Mouse (Mus musculus): ENCODE results near the gene Kansl1. TPM values are rescaled to one million over a fixed set of nuclear protein-coding genes. Genes with fewer than 3 reads are reported as not detected.

The Kansl1 gene
- total and polyA plus RNA-seq, 2 experiments from 2014 or later, result 22.0 to 65.3 TPM

DNA sequence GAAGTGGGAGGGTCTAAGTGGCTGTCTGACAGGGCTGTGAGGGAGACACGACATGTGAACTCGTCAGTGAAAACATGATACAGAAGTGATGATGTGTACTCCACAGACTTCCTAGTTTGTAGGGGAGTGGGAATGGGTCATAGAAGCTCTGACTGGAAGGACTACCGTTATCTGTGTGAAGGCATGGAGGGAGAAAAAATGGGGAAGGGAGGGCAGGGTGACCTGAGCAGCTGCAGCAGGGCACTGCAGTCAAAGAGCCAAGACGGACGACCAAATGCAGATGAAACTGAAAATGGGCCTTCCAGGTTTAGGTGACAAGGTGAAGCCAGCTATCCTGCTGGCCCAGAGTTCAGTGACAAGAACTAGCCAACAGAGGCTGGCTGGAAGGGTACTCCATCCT, 134.5 kb downstream of the Kansl1 start:
- TF ChIP-seq CTCF (IDR thresholded peaks at IDR 0.05; ENCODE audit: low read depth), result no peak
- H3K36me3 ChIP-seq (ENCODE audit: insufficient read depth), result peaks cover 68% of the 10 kb centered on the region
- no peak for DNase-seq

DNA sequence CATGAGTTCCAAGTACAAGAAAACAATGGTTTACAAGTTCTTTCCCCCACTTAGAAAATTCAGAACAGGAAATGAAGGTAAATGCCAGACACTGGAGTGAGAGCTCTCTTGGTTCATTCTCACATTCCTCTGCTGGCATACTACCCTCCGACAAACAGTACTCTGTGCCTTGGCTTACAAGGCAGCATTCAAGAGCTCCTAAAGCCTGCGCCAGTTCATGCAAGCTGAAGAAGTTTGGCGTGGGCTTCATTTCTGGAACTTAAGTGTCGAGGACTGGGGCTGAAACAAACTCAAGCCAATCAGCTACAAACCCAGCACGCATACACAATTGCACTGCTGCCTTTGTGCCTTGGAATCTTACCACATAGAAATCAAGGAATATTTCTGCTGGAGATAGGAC, 136.6 kb downstream of the Kansl1 start:
- Histone ChIP-seq H3K36me3 (ENCODE audit: insufficient read depth) (peaks cover 58% of the 10 kb centered on the region), H3K4me3 (ENCODE audit: low read depth, low read length) (no peak overlapping the region), H3K9me3 (ENCODE audit: low read length) (no peaks in the 10 kb centered on the region), H3K9ac (no peak overlapping the region), H3K27me3 (ENCODE audit: insufficient read depth, low read length) (no peaks in the 10 kb centered on the region), H3K4me2 (ENCODE audit: low read depth) (no peak overlapping the region), H3K27ac (ENCODE audit: low read depth, low read length) (no peak overlapping the region), H3K4me1 (ENCODE audit: insufficient read depth) (no peaks in the 10 kb centered on the region)
- ATAC-seq, result peak; percentile 28; the same call in 1 of the 2 replicates
- DNase-seq, result peak; percentile 48
- no peak for TF ChIP-seq CTCF (IDR thresholded peaks at IDR 0.05; ENCODE audit: low read depth)
- WGBS, result 71% methylated on average over 5 of the region's 5 CpGs

More for the DNA sequence above, 134.5 kb downstream of the Kansl1 start:
- no peak overlapping the region for H3K4me3 ChIP-seq (ENCODE audit: low read depth, low read length)
- no peak for ATAC-seq
- H3K9ac ChIP-seq, result no peak overlapping the region
- no peaks in the 10 kb centered on the region for H3K27me3 ChIP-seq (ENCODE audit: insufficient read depth, low read length)
- no peaks in the 10 kb centered on the region for H3K9me3 ChIP-seq (ENCODE audit: low read length)
- no peaks in the 10 kb centered on the region for H3K4me1 ChIP-seq (ENCODE audit: insufficient read depth)
- 71% methylated on average over 5 of the region's 5 CpGs for WGBS
- no peak overlapping the region for H3K4me2 ChIP-seq (ENCODE audit: low read depth)
- H3K27ac ChIP-seq (ENCODE audit: low read depth, low read length), result no peak overlapping the region

DNA sequence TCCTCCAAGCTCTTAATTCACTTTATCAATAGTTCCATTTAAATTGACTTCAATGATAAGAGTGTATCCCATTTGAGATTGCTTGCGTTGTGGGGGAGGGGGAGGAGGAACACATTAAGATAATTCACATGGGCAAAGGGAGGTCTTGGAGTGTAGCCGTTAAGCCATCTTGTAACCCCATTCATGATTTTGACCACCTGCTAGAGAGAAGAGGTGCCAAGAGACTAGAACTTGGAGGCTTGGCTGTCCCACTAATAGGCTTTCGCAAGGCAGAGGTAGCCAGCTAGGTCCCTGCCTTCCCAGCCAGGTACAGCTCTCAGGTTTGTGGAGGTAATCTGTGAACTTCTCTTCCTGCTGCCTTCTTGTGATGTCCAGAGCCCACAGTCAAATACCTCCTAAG, 137.5 kb downstream of the Kansl1 start:
- H3K27ac ChIP-seq (ENCODE audit: low read depth, low read length), result no peak overlapping the region
- ATAC-seq (no peak), DNase-seq (no peak)
- H3K36me3 ChIP-seq (ENCODE audit: insufficient read depth), result peaks cover 53% of the 10 kb centered on the region
- no peaks in the 10 kb centered on the region for H3K27me3 ChIP-seq (ENCODE audit: insufficient read depth, low read length)
- WGBS, result 76% methylated on average over 3 of the region's 3 CpGs
- H3K9me3 ChIP-seq (ENCODE audit: low read length), result no peaks in the 10 kb centered on the region
- no peak overlapping the region for H3K4me3 ChIP-seq (ENCODE audit: low read depth, low read length)
- no peaks in the 10 kb centered on the region for H3K4me1 ChIP-seq (ENCODE audit: insufficient read depth)
- no peak overlapping the region for H3K9ac ChIP-seq
- no peak for TF ChIP-seq CTCF (IDR thresholded peaks at IDR 0.05; ENCODE audit: low read depth)
- no peak overlapping the region for H3K4me2 ChIP-seq (ENCODE audit: low read depth)

DNA sequence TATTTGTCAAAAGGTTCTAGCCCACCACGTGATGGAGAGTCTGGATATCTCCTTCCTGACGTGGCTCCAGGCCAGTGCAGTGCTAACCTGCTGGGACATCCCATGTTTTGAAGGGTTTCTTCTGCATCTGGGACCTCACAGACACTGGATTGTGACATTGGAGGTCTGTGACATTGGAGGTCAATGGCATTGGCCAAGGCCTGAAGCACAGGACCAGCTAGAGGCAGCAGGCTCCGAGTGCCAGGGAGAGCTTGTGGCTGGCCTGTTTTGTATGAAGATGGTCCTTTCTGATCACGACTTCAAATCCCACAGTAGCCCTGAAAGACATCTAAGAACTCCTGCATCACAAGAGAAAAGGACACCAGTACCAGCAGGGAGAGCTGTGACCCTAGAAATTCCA, 138.5 kb downstream of the Kansl1 start:
- H3K4me1 ChIP-seq (ENCODE audit: insufficient read depth), result no peaks in the 10 kb centered on the region
- DNase-seq (no peak), ATAC-seq (no peak)
- WGBS, result 81% methylated on average over 4 of the region's 4 CpGs
- no peak overlapping the region for H3K9ac ChIP-seq
- H3K36me3 ChIP-seq (ENCODE audit: insufficient read depth), result peaks cover 47% of the 10 kb centered on the region
- no peak overlapping the region for H3K4me2 ChIP-seq (ENCODE audit: low read depth)
- H3K9me3 ChIP-seq (ENCODE audit: low read length), result no peaks in the 10 kb centered on the region
- no peak overlapping the region for H3K4me3 ChIP-seq (ENCODE audit: low read depth, low read length)
- no peaks in the 10 kb centered on the region for H3K27me3 ChIP-seq (ENCODE audit: insufficient read depth, low read length)
- no peak for TF ChIP-seq CTCF (IDR thresholded peaks at IDR 0.05; ENCODE audit: low read depth)
- H3K27ac ChIP-seq (ENCODE audit: low read depth, low read length), result no peak overlapping the region

DNA sequence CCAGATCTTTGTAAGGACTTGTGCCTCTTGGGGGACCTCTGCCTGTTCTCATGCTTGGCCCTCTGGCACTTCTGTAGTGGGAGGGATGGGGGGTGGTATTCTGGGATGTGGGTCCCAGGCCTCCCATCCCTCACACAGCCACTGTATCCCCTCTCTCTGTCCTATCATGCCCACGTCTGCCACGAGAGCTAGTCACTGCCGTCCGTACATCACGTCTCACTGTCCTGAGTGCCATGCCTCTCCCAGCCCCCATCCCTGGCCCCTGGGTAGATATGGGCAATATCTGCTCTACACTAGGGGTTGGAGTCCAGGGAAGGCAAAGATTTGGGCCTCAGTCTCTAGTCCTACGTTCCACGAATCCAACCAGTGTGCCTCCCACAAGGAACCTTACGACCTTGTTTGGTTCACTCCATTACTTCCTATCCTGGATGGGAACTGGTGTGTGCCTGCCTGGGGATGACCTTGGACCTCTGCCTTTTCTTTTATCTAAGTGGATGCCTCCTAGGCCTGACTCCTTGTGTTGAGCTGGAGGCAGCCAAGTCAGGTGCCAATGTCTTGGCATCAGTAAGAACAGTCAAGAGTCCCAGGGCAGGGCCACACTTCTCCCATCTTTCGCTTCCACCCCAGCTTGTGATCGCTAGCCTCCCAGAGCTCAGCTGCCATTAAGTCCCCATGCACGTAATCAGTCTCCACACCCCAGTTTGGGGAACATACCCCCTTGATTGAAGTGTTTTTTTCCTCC, 139.3 kb downstream of the Kansl1 start:
- peaks cover 46% of the 10 kb centered on the region for H3K36me3 ChIP-seq (ENCODE audit: insufficient read depth)
- ATAC-seq (no peak), DNase-seq (no peak)
- WGBS, result 88% methylated on average over 11 of the region's 11 CpGs
- no peak overlapping the region for H3K27ac ChIP-seq (ENCODE audit: low read depth, low read length)
- no peak overlapping the region for H3K9ac ChIP-seq
- no peak for TF ChIP-seq CTCF (IDR thresholded peaks at IDR 0.05; ENCODE audit: low read depth)
- H3K4me3 ChIP-seq (ENCODE audit: low read depth, low read length), result no peak overlapping the region
- no peaks in the 10 kb centered on the region for H3K27me3 ChIP-seq (ENCODE audit: insufficient read depth, low read length)
- no peaks in the 10 kb centered on the region for H3K4me1 ChIP-seq (ENCODE audit: insufficient read depth)
- H3K9me3 ChIP-seq (ENCODE audit: low read length), result no peaks in the 10 kb centered on the region
- H3K4me2 ChIP-seq (ENCODE audit: low read depth), result no peak overlapping the region

DNA sequence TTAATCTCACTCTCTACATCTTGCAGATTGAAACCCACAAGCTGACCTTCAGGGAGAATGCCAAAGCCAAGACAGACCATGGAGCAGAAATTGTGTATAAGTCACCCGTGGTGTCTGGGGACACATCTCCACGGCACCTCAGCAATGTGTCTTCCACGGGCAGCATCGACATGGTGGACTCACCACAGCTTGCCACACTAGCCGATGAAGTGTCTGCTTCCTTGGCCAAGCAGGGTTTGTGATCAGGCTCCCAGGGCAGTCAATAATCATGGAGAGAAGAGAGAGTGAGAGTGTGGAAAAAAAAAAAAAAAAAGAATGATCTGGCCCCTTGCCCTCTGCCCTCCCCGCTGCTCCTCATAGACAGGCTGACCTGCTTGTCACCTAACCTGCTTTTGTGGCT, 140.7 kb downstream of the Kansl1 start:
- 88% methylated on average over 6 of the region's 6 CpGs for WGBS
- H3K4me3 ChIP-seq (ENCODE audit: low read depth, low read length), result no peak overlapping the region
- no peak for DNase-seq
- no peaks in the 10 kb centered on the region for H3K27me3 ChIP-seq (ENCODE audit: insufficient read depth, low read length)
- H3K9me3 ChIP-seq (ENCODE audit: low read length), result no peaks in the 10 kb centered on the region
- no peaks in the 10 kb centered on the region for H3K4me1 ChIP-seq (ENCODE audit: insufficient read depth)
- H3K36me3 ChIP-seq (ENCODE audit: insufficient read depth), result peaks cover 41% of the 10 kb centered on the region
- no peak overlapping the region for H3K27ac ChIP-seq (ENCODE audit: low read depth, low read length)
- no peak for ATAC-seq
- H3K4me2 ChIP-seq (ENCODE audit: low read depth), result no peak overlapping the region
- no peak overlapping the region for H3K9ac ChIP-seq
- no peak for TF ChIP-seq CTCF (IDR thresholded peaks at IDR 0.05; ENCODE audit: low read depth)

DNA sequence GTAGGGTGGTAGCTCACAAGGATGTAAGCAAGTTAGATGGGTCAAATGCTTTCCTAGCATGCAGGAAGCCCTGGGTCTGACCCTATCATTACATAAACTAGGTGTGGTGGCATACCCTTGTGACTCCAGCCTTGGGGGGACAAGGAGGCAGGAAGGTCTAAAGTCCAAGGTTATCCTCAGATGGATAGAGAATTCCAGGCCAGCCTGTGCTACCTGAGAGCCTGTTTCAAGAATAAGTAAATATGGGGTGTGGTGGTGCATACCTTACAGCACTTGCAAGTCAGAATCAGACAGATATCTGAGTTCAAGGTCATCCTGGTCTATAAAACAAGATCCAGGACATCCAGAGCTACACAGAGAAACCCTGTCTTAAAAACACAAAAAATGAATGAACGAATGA, 141.2 kb downstream of the Kansl1 start:
- ATAC-seq (no peak), DNase-seq (no peak)
- H3K9ac ChIP-seq, result no peak overlapping the region
- no peaks in the 10 kb centered on the region for H3K27me3 ChIP-seq (ENCODE audit: insufficient read depth, low read length)
- WGBS, result 93% methylated on average over 1 of the region's 1 CpGs
- H3K4me1 ChIP-seq (ENCODE audit: insufficient read depth), result no peaks in the 10 kb centered on the region
- H3K4me3 ChIP-seq (ENCODE audit: low read depth, low read length), result no peak overlapping the region
- H3K4me2 ChIP-seq (ENCODE audit: low read depth), result no peak overlapping the region
- H3K36me3 ChIP-seq (ENCODE audit: insufficient read depth), result peaks cover 45% of the 10 kb centered on the region
- TF ChIP-seq CTCF (IDR thresholded peaks at IDR 0.05; ENCODE audit: low read depth), result no peak
- no peak overlapping the region for H3K27ac ChIP-seq (ENCODE audit: low read depth, low read length)
- no peaks in the 10 kb centered on the region for H3K9me3 ChIP-seq (ENCODE audit: low read length)
